Mouse (Mus musculus) CH12.LX (cell line): ENCODE data around the gene Wwtr1. TPM values are rescaled to one million over a fixed set of nuclear protein-coding genes. Genes with fewer than 3 reads are reported as not detected.

Experiments used
- DNase-seq: peaks from one replicate; pipeline ENCODE4 v3.0.0-alpha.2; 2013; ENCODE audit errors: extremely low read depth
- H3K27ac ChIP-seq: 2 replicates; pipeline ENCODE4 v1.5.1; 2012; ENCODE audit warnings: low read depth, mild to moderate bottlenecking, control low read depth, moderate library complexity; ENCODE audit not compliant: insufficient read depth
- H3K27me3 ChIP-seq: replicated peaks from 2 replicates; pipeline ENCODE3; 2012; ENCODE audit warnings: inconsistent platforms
- H3K36me3 ChIP-seq, 2 experiments: replicated peaks in 1 of 2; 2 replicates each; pipeline versions ENCODE3 to v1.6.1; 2012; ENCODE audit warnings: inconsistent platforms in 1 of 2, low read length in 1 of 2, mild to moderate bottlenecking in 1 of 2, mixed read lengths in 1 of 2, moderate library complexity in 1 of 2; ENCODE audit not compliant: control insufficient read depth in 1 of 2, insufficient read depth in 1 of 2
- H3K4me1 ChIP-seq, 2 experiments: 2 replicates each; pipeline ENCODE4 v1.6.1; 2012; ENCODE audit warnings: inconsistent platforms in 1 of 2, moderate library complexity in 1 of 2; ENCODE audit not compliant: insufficient read depth in 2 of 2, control insufficient read depth in 1 of 2
- H3K4me2 ChIP-seq: 2 replicates; pipeline ENCODE4 v1.6.1; 2012; ENCODE audit warnings: low read depth, mild to moderate bottlenecking, control low read depth; ENCODE audit not compliant: poor library complexity, insufficient read depth, severe bottlenecking
- H3K4me3 ChIP-seq, 3 experiments: fragments of 150-350 bp in 1 of 3; sonication (generic) in 1 of 3; replicated peaks in 1 of 3; 2 replicates each; pipeline versions ENCODE3 to v1.5.1; 2011 to 2012; ENCODE audit warnings: low read depth in 2 of 3, low read length in 2 of 3, mild to moderate bottlenecking in 2 of 3, moderate library complexity in 2 of 3, control low read depth in 1 of 3, improper control_type of control experiment in 1 of 3, inconsistent platforms in 1 of 3, mixed read lengths in 1 of 3; ENCODE audit not compliant: poor library complexity in 1 of 3
- H3K79me2 ChIP-seq: replicated peaks from 2 replicates; pipeline ENCODE4 v1.6.1; 2012; ENCODE audit warnings: mild to moderate bottlenecking, moderate library complexity; ENCODE audit not compliant: control insufficient read depth, poor library complexity, insufficient read depth, severe bottlenecking; ENCODE audit errors: extremely low read depth
- H3K9ac ChIP-seq: 2 replicates; pipeline ENCODE4 v1.6.1; 2012; ENCODE audit warnings: low read depth, mild to moderate bottlenecking, control low read depth, moderate library complexity; ENCODE audit not compliant: insufficient read depth
- H3K9me3 ChIP-seq: replicated peaks from 2 replicates; pipeline ENCODE3; 2012; ENCODE audit warnings: low read length, inconsistent platforms, mixed read lengths
- BHLHE40 ChIP-seq: IDR thresholded peaks from 2 replicates; pipeline ENCODE4 v1.6.1; 2011; ENCODE audit warnings: mild to moderate bottlenecking, low read depth, low read length, improper control_type of control experiment
- CHD1 ChIP-seq: IDR thresholded peaks from 2 replicates; pipeline ENCODE4 v1.6.1; 2012; ENCODE audit warnings: low read depth, low read length, improper control_type of control experiment, inconsistent platforms
- CHD2 ChIP-seq: IDR thresholded peaks from 2 replicates; pipeline ENCODE4 v1.6.1; 2011; ENCODE audit warnings: low read length, improper control_type of control experiment
- EP300 ChIP-seq: IDR thresholded peaks from 2 replicates; pipeline ENCODE4 v1.6.1; 2011; ENCODE audit warnings: low read length, improper control_type of control experiment
- ETS1 ChIP-seq: conservative IDR thresholded peaks from 2 replicates; pipeline ENCODE4 v1.6.1; 2012; ENCODE audit warnings: low read depth, mild to moderate bottlenecking, inconsistent platforms, low read length, improper control_type of control experiment, moderate library complexity
- IRF4 ChIP-seq: IDR thresholded peaks from 2 replicates; pipeline ENCODE4 v1.6.1; 2014; ENCODE audit warnings: low read depth, mild to moderate bottlenecking, inconsistent platforms, low read length, improper control_type of control experiment
- JUN ChIP-seq: IDR thresholded peaks from 2 replicates; pipeline ENCODE4 v1.6.1; 2011; ENCODE audit warnings: low read depth, mild to moderate bottlenecking, low read length, improper control_type of control experiment, moderate library complexity; ENCODE audit not compliant: insufficient read depth
- KAT2A ChIP-seq: IDR thresholded peaks from 2 replicates; pipeline ENCODE4 v1.6.1; 2012; ENCODE audit warnings: low read length, improper control_type of control experiment, inconsistent platforms; ENCODE audit not compliant: insufficient replicate concordance
- MAFK ChIP-seq: IDR thresholded peaks from 2 replicates; pipeline ENCODE4 v1.6.1; 2011; ENCODE audit warnings: low read length, improper control_type of control experiment; ENCODE audit not compliant: insufficient replicate concordance
- MAX ChIP-seq: IDR thresholded peaks from 2 replicates; pipeline ENCODE4 v1.6.1; 2011; ENCODE audit warnings: low read length, improper control_type of control experiment
- MAZ ChIP-seq: IDR thresholded peaks from 2 replicates; pipeline ENCODE4 v1.6.1; 2012; ENCODE audit warnings: low read depth, mild to moderate bottlenecking, inconsistent platforms, low read length, improper control_type of control experiment, moderate library complexity
- NRF1 ChIP-seq: IDR thresholded peaks from 2 replicates; pipeline ENCODE4 v1.6.1; 2014; ENCODE audit warnings: low read depth, mild to moderate bottlenecking, inconsistent platforms, low read length, improper control_type of control experiment, moderate library complexity
- USF1 ChIP-seq: IDR thresholded peaks from 2 replicates; pipeline ENCODE4 v1.6.1; 2014; ENCODE audit warnings: low read depth, mild to moderate bottlenecking, inconsistent platforms, low read length, improper control_type of control experiment
- USF2 ChIP-seq: conservative IDR thresholded peaks from 2 replicates; pipeline ENCODE4 v1.6.1; 2011; ENCODE audit warnings: low read depth, low read length, improper control_type of control experiment
- ZKSCAN1 ChIP-seq: IDR thresholded peaks from 2 replicates; pipeline ENCODE4 v1.6.1; 2012; ENCODE audit warnings: low read depth, inconsistent platforms, low read length, improper control_type of control experiment, borderline replicate concordance
- ZMIZ1 ChIP-seq: IDR thresholded peaks from 2 replicates; pipeline ENCODE4 v1.6.1; 2012; ENCODE audit warnings: low read depth, mild to moderate bottlenecking, inconsistent platforms, low read length, improper control_type of control experiment
- ZNF384 ChIP-seq: IDR thresholded peaks from 2 replicates; pipeline ENCODE4 v1.6.1; 2012; ENCODE audit warnings: low read depth, low read length, improper control_type of control experiment, inconsistent platforms
- dilution Hi-C: fragments of 300-500 bp; cut with MboI; formaldehyde crosslinking; loops from 2 replicates; pipeline ENCODE4 v1.14.3; 2020; ENCODE audit warnings: low sequenced_read_pairs; ENCODE audit not compliant: extremely low pct_unique_long_range_greater_than_20kb, extremely low pct_ligation_motif_present
- in situ Hi-C: fragments of 300-500 bp; cut with MboI; formaldehyde crosslinking; loops from 3 replicates; pipeline ENCODE4 v1.14.3; 2019; ENCODE audit warnings: low sequenced_read_pairs, low pct_ligation_motif_present, low pct_unique_long_range_greater_than_20kb, mixed read lengths
- polyA plus RNA-seq: library from polyadenylated mRNA; unstranded; fragments of >175 nt; gene quantifications from 2 replicates; pipeline ENCODE4 v1.2.1, GENCODE M21; 2012; ENCODE audit warnings: low read depth; ENCODE audit not compliant: insufficient read length
- total RNA-seq, 2 experiments: library from RNA; depleted of rRNA; stranded (reverse); fragments of 300-350 nt in 1 of 2; fragments of >200 nt in 1 of 2; gene quantifications; 2 replicates each; pipeline ENCODE4 v1.2.3; 2012 to 2014

Gene Wwtr1
- total and polyA plus RNA-seq, 3 experiments = 12.8 to 14.8 (median 13.5) TPM

- dilution Hi-C loops = no loop called here
- H3K9me3 ChIP-seq = no peaks in the 10 kb centered on the region
- no peak overlapping the region for H3K9ac ChIP-seq
- H3K4me3 ChIP-seq = no peak overlapping the region
- no peak overlapping the region for H3K4me2 ChIP-seq
- H3K27me3 ChIP-seq = no peaks in the 10 kb centered on the region
- no peak overlapping the region for H3K27ac ChIP-seq
- TF ChIP-seq ETS1 (no peak), ZNF384 (peak; percentile 28; the same call in 1 of the 2 replicates)
- in situ Hi-C loops = no loop called here
- H3K36me3 ChIP-seq = peaks cover 0 to 9% of the 10 kb centered on the region in 2 experiments
- DNase-seq = no peak
- H3K4me1 ChIP-seq = peaks cover 2 to 41% of the 10 kb centered on the region in 2 experiments; a peak in 3 of 4 replicates
- H3K79me2 ChIP-seq = peaks cover 13% of the 10 kb centered on the region
These were observed 32.8 kb downstream of the Wwtr1 start for GRCm38 (mm10) chr3:57542848-57543380.

GRCm38 (mm10) chr3:57541205-57541604 lies 34.5 kb downstream of the Wwtr1 start:
- no peaks in the 10 kb centered on the region for H3K9me3 ChIP-seq
- peaks cover 13% of the 10 kb centered on the region for H3K79me2 ChIP-seq
- dilution Hi-C loops (no loop called here), in situ Hi-C loops (no loop called here)
- H3K4me2 ChIP-seq = no peak overlapping the region
- peaks cover 0 to 6% of the 10 kb centered on the region in 2 experiments for H3K36me3 ChIP-seq
- no peak overlapping the region for H3K4me3 ChIP-seq
- no peak for DNase-seq
- peaks cover 0 to 39% of the 10 kb centered on the region in 2 experiments; a peak in 3 of 4 replicates for H3K4me1 ChIP-seq
- no peaks in the 10 kb centered on the region for H3K27me3 ChIP-seq
- TF ChIP-seq USF2 (no peak), USF1 (no peak), BHLHE40 (no peak), MAFK (no peak), IRF4 (no peak), CHD2 (no peak), MAX (no peak), EP300 (no peak), MAZ (no peak), KAT2A (no peak), ZMIZ1 (no peak), NRF1 (no peak), CHD1 (no peak), JUN (no peak), ZKSCAN1 (no peak)
- H3K27ac ChIP-seq = no peak overlapping the region
- no peak overlapping the region for H3K9ac ChIP-seq
